Mouse (Mus musculus): Measurements from ENCODE around the gene Ppcs. TPM values are rescaled to one million over a fixed set of nuclear protein-coding genes. Genes with fewer than 3 reads are reported as not detected.
A peak's percentile ranks its signal among the peaks of the same experiment; 100 is the strongest.

Gene Ppcs
- 9.1 TPM for polyA plus RNA-seq (2012; fragmentation: generic; extraction: Trizol)

DNA sequence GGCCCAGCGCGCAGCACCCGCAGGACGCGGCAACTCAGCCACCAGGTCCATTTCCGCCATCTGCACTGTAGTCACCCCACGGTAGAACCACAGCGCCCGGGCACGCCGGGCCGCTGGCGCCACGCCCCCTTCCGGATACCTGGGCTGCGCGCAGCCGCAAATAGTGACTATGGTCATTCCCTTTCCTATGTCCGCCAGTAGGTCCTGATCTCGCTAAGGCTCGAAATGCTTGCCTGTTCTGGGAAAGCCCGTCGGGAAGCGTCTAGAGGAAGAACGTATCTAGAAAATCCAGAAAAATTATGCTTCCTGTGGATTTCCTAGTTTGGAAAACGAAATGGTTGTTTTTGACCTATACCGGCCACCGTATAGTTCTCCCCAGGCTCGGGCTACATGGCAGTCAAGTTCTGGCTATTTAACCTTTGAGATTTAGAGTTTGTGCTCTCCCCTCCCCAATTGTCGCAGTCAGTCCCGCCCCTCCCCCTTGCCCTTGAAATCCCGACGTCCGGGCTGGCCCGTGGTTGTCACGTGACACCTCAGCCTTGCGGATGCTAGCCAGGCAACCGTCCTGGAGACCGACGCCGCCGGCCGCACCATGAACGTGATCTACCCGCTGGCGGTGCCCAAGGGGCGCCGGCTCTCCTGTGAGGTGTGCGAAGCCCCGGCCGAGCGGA, at the start of gene Ppcs, which contains the start of gene Zmynd12:
Ppcs (minus strand) TSS at position 127 of the 671 bp plus-strand sequence.
Zmynd12 (plus strand) TSS at position 521 of the 671 bp plus-strand sequence.
- no peaks in the 10 kb centered on the region for H3K79me2 ChIP-seq (ENCODE audit: control insufficient read depth, insufficient read depth)
- H3K36me3 ChIP-seq (ENCODE audit: control insufficient read depth, insufficient read depth): no peaks in the 10 kb centered on the region
- no peaks in the 10 kb centered on the region for H3K27me3 ChIP-seq (ENCODE audit: control insufficient read depth, insufficient read depth, insufficient read length)
- H3K4me2 ChIP-seq (ENCODE audit: low read depth): peak within 1 kb of the TSS; percentile 97
- TF ChIP-seq TCF3 (IDR thresholded peaks at IDR 0.05; ENCODE audit: insufficient read length, low read depth) (no peak), E2F4 (IDR thresholded peaks at IDR 0.05; ENCODE audit: insufficient read depth) (no peak), MYOG (IDR thresholded peaks at IDR 0.05; ENCODE audit: control insufficient read depth in 1 of 3, insufficient read depth in 1 of 3, insufficient read length in 2 of 3, low read depth in 2 of 3) (no peak), TCF12 (IDR thresholded peaks at IDR 0.05; ENCODE audit: insufficient read depth, poor library complexity, severe bottlenecking) (no peak), SRF (IDR thresholded peaks at IDR 0.05; ENCODE audit: control insufficient read depth, insufficient read length, low read depth) (no peak), CEBPB (IDR thresholded peaks at IDR 0.05; ENCODE audit: insufficient read depth, poor library complexity, severe bottlenecking) (no peak), MAX (IDR thresholded peaks at IDR 0.05; ENCODE audit: low read depth) (no peak), MYOD1 (IDR thresholded peaks at IDR 0.05; ENCODE audit: control insufficient read depth in 1 of 3, insufficient read length in 2 of 3, low read depth in 2 of 3) (no peak), POLR2AphosphoS2 (IDR thresholded peaks at IDR 0.05; ENCODE audit: insufficient read length, low read depth) (peak; percentile 69), POLR2A (IDR thresholded peaks at IDR 0.05; ENCODE audit: insufficient read length, low read depth) (peak; percentile 75), REST (IDR thresholded peaks at IDR 0.05; ENCODE audit: insufficient read depth, insufficient read length) (no peak), USF1 (IDR thresholded peaks at IDR 0.05; ENCODE audit: low read depth) (peak; percentile 83)
- H3K4me3 ChIP-seq: peak within 1 kb of the TSS; percentile 65
- peak within 1 kb of the TSS; percentile 31 for H3ac ChIP-seq (ENCODE audit: control insufficient read depth, insufficient read length)

DNA sequence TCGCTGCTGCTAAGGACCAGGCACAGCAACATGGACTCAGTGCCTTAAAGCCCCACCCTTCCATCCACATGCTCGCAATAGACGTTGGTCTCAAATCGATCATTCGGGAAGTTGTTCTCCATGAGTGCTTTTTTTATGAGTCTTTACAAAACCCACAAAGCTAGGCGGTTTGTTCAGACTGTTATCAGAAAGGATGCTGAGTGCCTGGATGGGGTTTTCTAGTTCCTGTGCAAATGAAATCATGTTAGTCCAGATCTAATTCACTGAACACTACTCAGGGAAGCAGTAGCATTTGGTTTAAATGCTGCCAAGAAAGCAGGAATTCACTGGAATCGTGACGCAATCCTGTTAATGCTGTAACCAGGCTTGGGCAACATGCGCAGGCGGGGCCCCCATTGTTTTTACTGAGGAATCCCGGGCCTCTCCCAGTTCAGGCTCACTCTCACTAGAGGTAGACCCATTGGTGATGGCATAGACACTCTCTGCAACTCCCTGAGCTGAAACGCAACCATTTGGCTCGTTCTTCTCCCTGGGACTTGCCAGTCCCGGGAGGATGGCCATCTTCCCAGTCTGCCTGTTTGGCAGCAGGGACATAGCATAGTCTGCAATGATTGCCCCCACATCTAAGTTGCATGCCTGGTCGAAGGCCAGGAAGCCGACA, 45.6 kb upstream of the Ppcs start:
- H3K79me2 ChIP-seq (ENCODE audit: control insufficient read depth, insufficient read depth): no peaks in the 10 kb centered on the region
- H3K27me3 ChIP-seq (ENCODE audit: control insufficient read depth, insufficient read depth, insufficient read length): peaks cover 33% of the 10 kb centered on the region
- TF ChIP-seq CEBPB (IDR thresholded peaks at IDR 0.05; ENCODE audit: insufficient read depth, poor library complexity, severe bottlenecking): peak; percentile 50; the same call in 1 of the 2 replicates
- TF ChIP-seq REST (IDR thresholded peaks at IDR 0.05; ENCODE audit: insufficient read depth, insufficient read length): no peak
- H3K36me3 ChIP-seq (ENCODE audit: control insufficient read depth, insufficient read depth): no peaks in the 10 kb centered on the region
- no peak overlapping the region for H3K4me3 ChIP-seq
- no peak overlapping the region for H3ac ChIP-seq (ENCODE audit: control insufficient read depth, insufficient read length)
- peak overlapping the region; percentile 40 for H3K4me2 ChIP-seq (ENCODE audit: low read depth)

- Histone ChIP-seq H3K27me3 (ENCODE audit: control insufficient read depth, insufficient read depth, insufficient read length) (peaks cover 33% of the 10 kb centered on the region), H3ac (ENCODE audit: control insufficient read depth, insufficient read length) (no peak overlapping the region), H3K36me3 (ENCODE audit: control insufficient read depth, insufficient read depth) (no peaks in the 10 kb centered on the region), H3K79me2 (ENCODE audit: control insufficient read depth, insufficient read depth) (no peaks in the 10 kb centered on the region), H3K4me2 (ENCODE audit: low read depth) (no peak overlapping the region), H3K4me3 (no peak overlapping the region)
- TF ChIP-seq POLR2A (IDR thresholded peaks at IDR 0.05; ENCODE audit: insufficient read length, low read depth): no peak
- no peak for TF ChIP-seq USF1 (IDR thresholded peaks at IDR 0.05; ENCODE audit: low read depth)
- no peak for TF ChIP-seq TCF3 (IDR thresholded peaks at IDR 0.05; ENCODE audit: insufficient read length, low read depth)
- no peak for TF ChIP-seq REST (IDR thresholded peaks at IDR 0.05; ENCODE audit: insufficient read depth, insufficient read length)
- no peak for TF ChIP-seq POLR2AphosphoS2 (IDR thresholded peaks at IDR 0.05; ENCODE audit: insufficient read length, low read depth)
- no peak for TF ChIP-seq MAX (IDR thresholded peaks at IDR 0.05; ENCODE audit: low read depth)
- TF ChIP-seq CEBPB (IDR thresholded peaks at IDR 0.05; ENCODE audit: insufficient read depth, poor library complexity, severe bottlenecking): no peak
Observed at GRCm38 (mm10) chr4:119465841-119466240, 43.6 kb upstream of the Ppcs start.

DNA sequence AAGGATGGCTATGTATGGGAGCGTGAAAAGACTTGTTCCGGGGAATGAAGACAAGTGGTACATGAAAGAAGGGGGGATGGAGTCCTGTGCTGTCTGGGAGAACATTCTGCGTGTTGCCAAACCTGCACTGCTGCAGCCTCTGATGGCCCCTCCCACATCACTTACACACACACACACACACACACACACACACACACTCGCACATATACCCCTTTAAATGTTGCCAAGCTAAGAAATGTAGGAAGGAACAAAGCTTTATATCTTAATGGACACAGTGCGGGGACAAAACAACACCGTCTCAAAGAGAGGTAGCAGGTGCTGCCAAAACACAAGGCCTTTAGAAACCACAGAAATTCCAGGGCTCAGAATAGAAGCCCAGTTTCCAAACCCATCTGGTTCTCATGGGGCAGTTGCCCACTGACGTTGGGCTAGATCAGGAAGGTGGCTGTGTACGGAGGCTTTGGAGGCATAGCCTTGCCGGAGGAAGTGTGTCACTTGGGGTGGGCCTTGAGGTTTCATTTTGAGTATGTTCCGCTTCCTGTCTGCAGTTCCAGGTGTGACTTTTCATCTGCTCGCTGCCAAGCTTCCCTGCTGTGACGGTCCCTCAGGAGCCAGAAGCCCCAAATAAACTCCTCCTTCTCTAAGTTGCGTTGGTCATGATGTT, 41.7 kb upstream of the Ppcs start:
- H3K27me3 ChIP-seq (ENCODE audit: control insufficient read depth, insufficient read depth, insufficient read length): peaks cover 39% of the 10 kb centered on the region
- TF ChIP-seq REST (IDR thresholded peaks at IDR 0.05; ENCODE audit: insufficient read depth, insufficient read length) (no peak), TCF3 (IDR thresholded peaks at IDR 0.05; ENCODE audit: insufficient read length, low read depth) (no peak), CEBPB (IDR thresholded peaks at IDR 0.05; ENCODE audit: insufficient read depth, poor library complexity, severe bottlenecking) (no peak), MAX (IDR thresholded peaks at IDR 0.05; ENCODE audit: low read depth) (no peak), TCF12 (IDR thresholded peaks at IDR 0.05; ENCODE audit: insufficient read depth, poor library complexity, severe bottlenecking) (no peak), E2F4 (IDR thresholded peaks at IDR 0.05; ENCODE audit: insufficient read depth) (no peak), SRF (IDR thresholded peaks at IDR 0.05; ENCODE audit: control insufficient read depth, insufficient read length, low read depth) (no peak), POLR2AphosphoS2 (IDR thresholded peaks at IDR 0.05; ENCODE audit: insufficient read length, low read depth) (no peak), POLR2A (IDR thresholded peaks at IDR 0.05; ENCODE audit: insufficient read length, low read depth) (no peak), USF1 (IDR thresholded peaks at IDR 0.05; ENCODE audit: low read depth) (no peak), MYOD1 (IDR thresholded peaks at IDR 0.05; ENCODE audit: control insufficient read depth in 1 of 3, insufficient read length in 2 of 3, low read depth in 2 of 3) (no peak), MYOG (IDR thresholded peaks at IDR 0.05; ENCODE audit: control insufficient read depth in 1 of 3, insufficient read depth in 1 of 3, insufficient read length in 2 of 3, low read depth in 2 of 3) (no peak)
- H3K79me2 ChIP-seq (ENCODE audit: control insufficient read depth, insufficient read depth): no peaks in the 10 kb centered on the region
- peak overlapping the region; percentile 34 for H3K4me2 ChIP-seq (ENCODE audit: low read depth)
- H3K36me3 ChIP-seq (ENCODE audit: control insufficient read depth, insufficient read depth): no peaks in the 10 kb centered on the region
- H3ac ChIP-seq (ENCODE audit: control insufficient read depth, insufficient read length): no peak overlapping the region
- no peak overlapping the region for H3K4me3 ChIP-seq
